Mouse (Mus musculus): ENCODE results near the gene Abca5. TPM values are rescaled to one million over a fixed set of nuclear protein-coding genes. Genes with fewer than 3 reads are reported as not detected.

The Abca5 gene
- polyA plus RNA-seq, 3 experiments from 2014 or later = 0.33 to 0.84 (median 0.50) TPM

- no peak for ATAC-seq
These were observed 39.5 kb downstream of the Abca5 start for GRCm38 (mm10) chr11:110297917-110298533.

- no peak for ATAC-seq
These were observed 46.9 kb downstream of the Abca5 start for GRCm38 (mm10) chr11:110290586-110290985.

GRCm38 (mm10) chr11:110288423-110288822 is 49.1 kb downstream of the Abca5 start:
- no peak for ATAC-seq

- no peak for ATAC-seq
These were observed 49.8 kb downstream of the Abca5 start for GRCm38 (mm10) chr11:110287694-110288093.

- ATAC-seq = no peak
These were observed 51.2 kb downstream of the Abca5 start for GRCm38 (mm10) chr11:110286331-110286730.

GRCm38 (mm10) chr11:110284849-110285248 is 52.7 kb downstream of the Abca5 start:
- ATAC-seq = no peak

- no peak for ATAC-seq
These were observed 53.2 kb downstream of the Abca5 start for GRCm38 (mm10) chr11:110284185-110284787.

- ATAC-seq = no peak
These were observed 62.7 kb downstream of the Abca5 start for GRCm38 (mm10) chr11:110274794-110275193.

GRCm38 (mm10) chr11:110271745-110272144 is 65.8 kb downstream of the Abca5 start:
- ATAC-seq = peak; percentile 58

- ATAC-seq = peak; percentile 91
These were observed 69.2 kb downstream of the Abca5 start for GRCm38 (mm10) chr11:110268244-110268844.

- no peak for ATAC-seq
These were observed 70.3 kb downstream of the Abca5 start for GRCm38 (mm10) chr11:110267232-110267631.

- ATAC-seq = no peak
These were observed 70.8 kb downstream of the Abca5 start for GRCm38 (mm10) chr11:110266757-110267156.

- no peak for ATAC-seq
These were observed 75.6 kb downstream of the Abca5 start for GRCm38 (mm10) chr11:110261867-110262266.

- ATAC-seq = no peak
These were observed 79.6 kb downstream of the Abca5 start for GRCm38 (mm10) chr11:110257911-110258310.

GRCm38 (mm10) chr11:110257061-110257460 is 80.5 kb downstream of the Abca5 start:
- ATAC-seq = no peak

GRCm38 (mm10) chr11:110252256-110252655 is 85.3 kb downstream of the Abca5 start:
- ATAC-seq = no peak

- no peak for ATAC-seq
These were observed 86.0 kb downstream of the Abca5 start, which contains the start of gene Abca6 for GRCm38 (mm10) chr11:110251534-110251933. Gene Abca6, minus strand, starts transcription at chr11:110251776.

- ATAC-seq = no peak
These were observed 92.8 kb downstream of the Abca5 start for GRCm38 (mm10) chr11:110244730-110245129.

- ATAC-seq = no peak
These were observed 100.0 kb downstream of the Abca5 start for GRCm38 (mm10) chr11:110237466-110237865.

GRCm38 (mm10) chr11:110232975-110233374 is 104.5 kb downstream of the Abca5 start:
- no peak for ATAC-seq
